Mouse (Mus musculus) heart, postnatal 0 days (tissue): ENCODE results near the gene Coa3. TPM values are rescaled to one million over a fixed set of nuclear protein-coding genes. Genes with fewer than 3 reads are reported as not detected.
A peak's percentile ranks its signal among the peaks of the same experiment; 100 is the strongest.

Experiments
- ATAC-seq: fragments of 200-750 bp; cut with Nextera tagmentation; 2 replicates; pipeline ENCODE4 v1.8.0; 2017; ENCODE audit warnings: low read depth, moderate number of reproducible peaks, moderate library complexity; ENCODE audit not compliant: insufficient read depth
- DNase-seq: peaks from one replicate; pipeline ENCODE4 v3.0.0-alpha.2; 2016; ENCODE audit warnings: low spot score
- H3K27ac ChIP-seq: fragments of 300-500 bp; sonication (generic); 2 replicates; pipeline ENCODE4 v1.5.1; 2014; ENCODE audit warnings: low read depth, mild to moderate bottlenecking
- H3K27me3 ChIP-seq: fragments of 300-500 bp; sonication (generic); 2 replicates; pipeline ENCODE4 v1.6.1; 2014; ENCODE audit warnings: low read length, mixed read lengths; ENCODE audit not compliant: control insufficient read depth, insufficient read depth
- H3K36me3 ChIP-seq: fragments of 300-500 bp; sonication (generic); replicated peaks from 2 replicates; pipeline ENCODE4 v1.6.1; 2014; ENCODE audit warnings: low read length, mixed read lengths; ENCODE audit not compliant: control insufficient read depth, insufficient read depth
- H3K4me1 ChIP-seq: fragments of 300-500 bp; sonication (generic); 2 replicates; pipeline ENCODE4 v1.6.1; 2014; ENCODE audit warnings: antibody characterized with exemption; ENCODE audit not compliant: control insufficient read depth, insufficient read depth
- H3K4me2 ChIP-seq: fragments of 300-500 bp; sonication (generic); 2 replicates; pipeline ENCODE4 v1.6.1; 2014; ENCODE audit warnings: low read depth, mild to moderate bottlenecking, low read length, moderate library complexity
- H3K4me3 ChIP-seq: fragments of 300-500 bp; sonication (generic); 2 replicates; pipeline ENCODE4 v1.5.1; 2014; ENCODE audit warnings: low read depth, low read length
- H3K9ac ChIP-seq: fragments of 300-500 bp; sonication (generic); replicated peaks from 2 replicates; pipeline ENCODE4 v1.6.1; 2014; ENCODE audit warnings: low read depth, low read length, mixed read lengths
- H3K9me3 ChIP-seq: fragments of 300-500 bp; sonication (generic); replicated peaks from 2 replicates; pipeline ENCODE4 v1.6.1; 2016; ENCODE audit warnings: low read length; ENCODE audit not compliant: control insufficient read depth
- CTCF ChIP-seq: IDR thresholded peaks from 2 replicates; pipeline ENCODE4 v1.5.1; 2016; ENCODE audit warnings: antibody characterized with exemption, control low read depth, low read depth
- EP300 ChIP-seq: IDR thresholded peaks from 2 replicates; pipeline ENCODE4 v1.6.1; 2016; ENCODE audit warnings: antibody characterized with exemption, low read depth
- WGBS: fragments of 180-500 bp; shearing (Covaris S2); extraction: QIAGEN DNeasy Blood & Tissue Kit; methylation state at CpG from one replicate; pipeline ENCODE4 v1.1.7; 2014; 5-methylcytosine and 5-hydroxymethylcytosine counted together
- polyA plus RNA-seq: library from polyadenylated mRNA; unstranded; fragments of >200 nt; fragmentation: Nextera tagmentation; extraction: Ambion mirVana; gene quantifications from 2 replicates; pipeline ENCODE4 v1.2.1, GENCODE M21; 2015
- total RNA-seq: library from RNA; depleted of rRNA; stranded (reverse); fragments of >200 nt; gene quantifications from 2 replicates; pipeline ENCODE4 v1.2.3, GENCODE M21; 2014; ENCODE audit warnings: low replicate concordance

Coa3 gene
- total and polyA plus RNA-seq, 2 experiments from 2014 or later = 175 to 189 TPM

DNA sequence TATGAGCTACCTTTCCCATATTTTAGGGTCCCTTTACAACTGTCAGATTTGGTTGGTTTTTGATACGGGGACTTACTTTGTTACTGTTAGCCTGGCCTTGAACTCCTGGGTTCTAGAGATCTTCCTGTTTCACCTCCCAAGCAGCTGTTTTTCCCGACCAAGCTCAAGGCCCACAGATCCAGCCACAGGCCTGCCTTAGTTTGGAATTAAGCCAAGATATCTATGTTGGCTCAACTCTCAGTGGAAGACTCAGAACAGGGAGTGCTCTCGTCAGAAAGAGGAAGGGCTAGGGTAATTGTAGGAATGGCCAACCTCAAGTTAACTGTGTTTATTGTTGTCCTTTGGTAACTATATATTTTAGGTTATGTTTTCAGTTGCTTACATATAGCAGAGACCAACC lies 33.2 kb upstream of the Coa3 start:
- TF ChIP-seq EP300 = no peak
- no peak for TF ChIP-seq CTCF
- H3K4me2 ChIP-seq = no peak overlapping the region
- H3K9ac ChIP-seq = no peak overlapping the region
- no peaks in the 10 kb centered on the region for H3K27me3 ChIP-seq
- no peak for ATAC-seq
- peaks cover 3% of the 10 kb centered on the region; the same call in 1 of the 2 replicates for H3K4me1 ChIP-seq
- 27% methylated on average over 3 of the region's 3 CpGs for WGBS
- H3K36me3 ChIP-seq = no peaks in the 10 kb centered on the region
- H3K9me3 ChIP-seq = no peaks in the 10 kb centered on the region
- H3K27ac ChIP-seq = no peak overlapping the region
- DNase-seq = no peak
- no peak overlapping the region for H3K4me3 ChIP-seq

DNA sequence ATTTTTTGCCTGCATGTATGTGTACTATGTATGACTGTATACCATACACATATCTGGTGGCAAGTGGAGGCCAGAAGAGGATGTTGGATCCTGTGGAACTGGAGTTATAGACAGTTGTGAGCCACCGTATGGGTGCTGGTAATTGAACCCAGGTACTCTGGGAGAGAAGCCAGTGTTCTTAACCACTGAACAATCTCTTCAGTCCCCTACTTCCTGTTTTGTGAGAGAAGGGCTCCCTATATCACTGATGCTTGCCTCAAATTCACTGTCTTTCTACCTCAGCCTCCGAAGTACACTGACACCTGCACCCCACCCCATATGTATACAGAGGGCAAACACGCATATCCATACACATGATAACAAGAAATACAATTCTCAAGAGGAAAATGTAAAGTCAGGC lies 32.2 kb upstream of the Coa3 start:
- 84% methylated on average over 3 of the region's 3 CpGs for WGBS
- Histone ChIP-seq H3K4me2 (no peak overlapping the region), H3K9ac (no peak overlapping the region)

DNA sequence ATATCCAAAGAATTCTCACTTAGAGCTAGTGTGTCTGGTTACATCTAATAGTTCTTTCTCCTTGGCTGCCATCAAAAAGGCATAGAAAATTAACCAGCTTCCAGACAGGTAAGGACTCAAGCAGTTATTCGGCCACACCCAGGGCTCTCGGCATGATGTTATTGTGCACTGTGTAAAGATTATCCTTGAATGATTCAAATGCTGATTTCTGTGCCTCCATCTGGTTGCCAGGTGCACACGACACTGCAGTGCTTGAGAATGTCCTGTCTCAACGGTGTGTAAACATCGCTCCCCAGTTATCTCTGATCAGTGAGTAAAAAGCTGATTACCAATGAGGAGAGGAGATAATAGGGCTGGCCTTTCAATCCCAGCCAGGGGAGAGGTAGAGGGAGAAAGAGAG lies 28.8 kb upstream of the Coa3 start:
- 22% methylated on average over 5 of the region's 5 CpGs for WGBS
- Histone ChIP-seq H3K36me3 (no peaks in the 10 kb centered on the region), H3K27ac (no peak overlapping the region), H3K9me3 (no peaks in the 10 kb centered on the region), H3K9ac (no peak overlapping the region), H3K4me2 (no peak overlapping the region), H3K4me1 (no peaks in the 10 kb centered on the region), H3K4me3 (no peak overlapping the region), H3K27me3 (no peaks in the 10 kb centered on the region)
- no peak for DNase-seq
- TF ChIP-seq CTCF = no peak
- TF ChIP-seq EP300 = no peak
- no peak for ATAC-seq

More for the DNA sequence above, 32.2 kb upstream of the Coa3 start:
- H3K27me3 ChIP-seq = no peaks in the 10 kb centered on the region
- H3K4me1 ChIP-seq = peaks cover 3% of the 10 kb centered on the region; the same call in 1 of the 2 replicates
- no peak overlapping the region for H3K4me3 ChIP-seq
- no peak overlapping the region for H3K27ac ChIP-seq
- H3K9me3 ChIP-seq = no peaks in the 10 kb centered on the region
- no peaks in the 10 kb centered on the region for H3K36me3 ChIP-seq
- DNase-seq (no peak), ATAC-seq (no peak)
- TF ChIP-seq EP300 (no peak), CTCF (no peak)

DNA sequence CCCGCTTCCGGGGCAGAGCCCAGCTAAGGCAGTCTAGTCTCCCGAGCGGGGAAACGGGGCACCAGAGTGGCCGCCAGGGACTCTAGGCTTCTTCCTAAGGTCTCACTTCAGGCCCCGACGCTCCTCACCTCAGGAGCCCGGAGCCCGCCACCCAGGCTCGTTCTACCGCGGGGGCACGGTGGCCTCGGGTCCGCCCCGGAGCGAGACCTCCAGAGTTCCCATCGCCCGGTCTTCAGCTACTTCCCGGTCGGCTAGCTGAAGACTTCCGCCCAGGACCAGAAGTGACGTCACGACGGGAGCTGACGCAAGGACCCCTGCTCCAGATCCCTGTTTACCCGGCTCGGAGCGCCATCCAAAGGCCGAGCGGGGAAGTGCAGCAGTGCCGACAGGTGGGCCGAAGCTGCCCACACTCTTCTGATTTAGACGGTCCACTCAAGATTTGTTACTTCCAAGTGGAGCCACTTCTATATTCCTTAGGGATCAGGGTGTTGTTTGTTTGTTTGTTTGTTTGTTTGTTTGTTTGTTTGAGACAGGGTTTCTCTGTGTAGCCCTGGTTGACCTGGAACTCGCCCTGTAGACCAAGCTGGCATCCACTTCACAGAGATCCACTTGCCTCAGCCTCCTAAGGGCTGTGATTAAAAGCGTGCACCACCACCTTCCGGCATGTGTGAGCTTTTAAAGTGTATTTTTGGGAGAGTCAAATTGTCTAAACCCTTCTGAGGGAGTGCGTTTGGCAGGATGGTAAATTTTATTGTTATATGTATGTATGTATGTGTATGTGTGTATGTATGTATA lies 23.3 kb upstream of the Coa3 start, which contains the start of gene Becn1:
Gene Becn1 (minus strand): TSS at position 283 of the 795 bp plus-strand sequence.
- TF ChIP-seq EP300 (no peak), CTCF (peak; percentile 96)
- ATAC-seq (peak; percentile 95), DNase-seq (peak; percentile 92)
- peak within 1 kb of the TSS; percentile 93 for H3K4me3 ChIP-seq
- H3K4me2 ChIP-seq = peak within 1 kb of the TSS; percentile 100
- no peaks in the 10 kb centered on the region for H3K9me3 ChIP-seq
- peaks cover 25% of the 10 kb centered on the region; the same call in 1 of the 2 replicates for H3K36me3 ChIP-seq
- peak within 1 kb of the TSS; percentile 91 for H3K9ac ChIP-seq
- peaks cover 11% of the 10 kb centered on the region for H3K4me1 ChIP-seq
- WGBS = 5% methylated on average over 39 of the region's 39 CpGs
- peak within 1 kb of the TSS; percentile 74 for H3K27ac ChIP-seq
- no peaks in the 10 kb centered on the region for H3K27me3 ChIP-seq

DNA sequence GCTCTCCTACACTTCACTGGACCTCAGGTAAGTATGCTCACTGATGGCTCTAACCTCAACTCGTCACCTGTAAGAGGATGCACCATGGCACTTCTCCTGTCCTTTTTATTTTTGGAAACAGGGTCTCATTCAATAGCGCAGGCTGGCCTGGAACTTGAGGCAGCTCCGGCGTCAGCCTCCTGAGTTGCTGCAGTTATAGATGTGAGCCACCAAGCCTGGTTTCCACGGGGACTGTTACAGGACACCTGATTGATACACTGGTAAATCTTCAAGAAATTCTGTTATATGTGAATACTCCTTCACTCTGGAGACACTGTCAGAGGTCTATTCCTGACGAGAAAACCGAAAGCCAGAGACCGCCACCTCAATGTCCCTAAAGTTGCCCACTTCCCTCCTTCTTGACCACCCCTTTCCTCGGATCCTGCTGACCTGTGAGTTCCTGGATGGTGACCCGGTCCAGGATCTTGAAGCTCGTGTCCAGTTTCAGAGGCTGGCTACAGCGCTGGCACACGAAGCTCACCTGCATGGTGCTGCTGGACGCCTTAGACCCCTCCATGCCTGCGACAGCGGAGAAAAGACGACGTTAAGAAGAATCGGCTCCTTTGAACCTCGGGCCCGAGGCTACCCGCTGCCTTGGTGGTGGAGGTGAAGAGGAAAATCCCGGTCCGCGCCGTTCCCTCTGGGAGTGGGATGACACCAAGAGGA lies 22.5 kb upstream of the Coa3 start:
- H3K36me3 ChIP-seq = peaks cover 32% of the 10 kb centered on the region
- TF ChIP-seq CTCF = no peak
- no peak for TF ChIP-seq EP300
- H3K4me3 ChIP-seq = peak overlapping the region; percentile 93

More for the DNA sequence above, 22.5 kb upstream of the Coa3 start:
- DNase-seq = no peak
- Histone ChIP-seq H3K9ac (peak overlapping the region; percentile 91), H3K4me2 (peak overlapping the region; percentile 100), H3K27me3 (no peaks in the 10 kb centered on the region), H3K4me1 (peaks cover 11% of the 10 kb centered on the region), H3K27ac (peak overlapping the region; percentile 74), H3K9me3 (no peaks in the 10 kb centered on the region)
- no peak for ATAC-seq
- WGBS = 9% methylated on average over 26 of the region's 26 CpGs
